Mouse (Mus musculus) hematopoietic multipotent progenitor cell, adult 10-12 weeks (in vitro differentiated cells): ENCODE measurements around the gene Ythdc1. TPM values are rescaled to one million over a fixed set of nuclear protein-coding genes. Genes with fewer than 3 reads are reported as not detected.

ENCODE experiments used
- polyA plus RNA-seq: library from polyadenylated mRNA; stranded (reverse); fragments of >175 nt; gene quantifications from 2 replicates; pipeline ENCODE4 v1.2.3, GENCODE M21; 2012; ENCODE audit warnings: low replicate concordance

Gene Ythdc1
- 29.4 and 34.8 TPM in 2 replicates for polyA plus RNA-seq

DNA sequence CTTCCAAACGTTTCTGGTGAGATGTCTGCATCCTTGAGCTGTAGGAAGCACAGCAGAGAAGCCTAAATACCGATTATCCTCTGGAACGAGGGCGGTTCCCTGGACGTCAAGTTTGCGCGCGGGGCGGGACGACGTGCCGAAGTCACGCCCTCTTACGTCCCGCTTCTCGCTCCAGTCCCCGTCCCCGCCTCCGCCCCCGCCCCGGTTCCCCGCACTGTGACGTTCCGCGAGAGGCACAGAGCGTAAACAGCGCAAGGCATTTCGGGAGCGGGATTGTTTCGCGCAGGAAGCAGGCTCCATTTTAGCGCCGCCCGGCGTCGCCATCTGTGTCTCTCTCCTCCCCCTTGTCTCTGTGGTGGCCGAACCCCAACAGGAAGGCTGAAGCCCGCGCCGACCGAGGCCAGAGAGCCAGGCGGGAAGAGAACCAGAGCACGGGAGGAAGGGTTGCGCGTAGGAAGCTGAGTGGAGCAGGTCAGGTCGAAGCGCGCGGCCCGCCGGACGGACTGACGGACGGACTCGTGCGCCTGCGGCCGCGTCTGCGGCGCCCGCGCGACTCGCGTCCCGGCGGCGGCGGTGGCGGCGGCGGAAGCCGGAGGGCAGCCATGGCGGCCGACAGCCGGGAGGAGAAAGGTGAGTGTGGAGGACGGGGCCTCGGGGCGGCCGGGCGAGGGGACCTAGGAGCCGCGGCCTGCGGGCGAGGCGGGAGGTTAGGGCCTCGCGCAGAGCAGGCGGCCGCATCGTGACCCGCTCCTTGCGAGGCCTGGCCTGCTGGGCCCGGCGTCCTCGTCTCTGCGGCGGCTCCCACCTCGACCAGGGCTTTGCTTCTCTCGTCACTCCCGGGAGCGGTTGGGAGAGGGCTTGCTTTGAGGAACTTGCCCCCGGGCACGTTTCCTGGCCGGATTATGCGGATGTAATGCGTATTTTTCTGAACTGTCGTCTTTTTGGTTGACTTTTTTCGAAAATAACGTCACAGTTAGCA, at the start of gene Ythdc1:
Gene Ythdc1, plus strand, starts transcription at position 260 of the 979 bp plus-strand sequence.

Other genes with a start within 250 kb of the Ythdc1 start
- gene Tmprss11f, start 171.8 kb upstream of the Ythdc1 start, polyA plus RNA-seq, result not detected in 2 replicates
- not detected in 2 replicates for gene Tmprss11b, start 127.9 kb upstream of the Ythdc1 start, polyA plus RNA-seq
- gene Tmprss11e, start 58.4 kb upstream of the Ythdc1 start, polyA plus RNA-seq, result not detected in 2 replicates
- gene Ugt2b34, start 102.7 kb downstream of the Ythdc1 start, polyA plus RNA-seq, result not detected in 2 replicates
- gene Ugt2b1, start 122.3 kb downstream of the Ythdc1 start, polyA plus RNA-seq, result not detected in 2 replicates
- gene Ugt2b35, start 196.6 kb downstream of the Ythdc1 start, polyA plus RNA-seq, result not detected in 2 replicates